Mouse (Mus musculus) midbrain, embryonic 11.5 days (tissue): ENCODE results near the gene Cdh23. TPM values are rescaled to one million over a fixed set of nuclear protein-coding genes. Genes with fewer than 3 reads are reported as not detected.

Experiments
- ATAC-seq: fragments of 200-750 bp; cut with Nextera tagmentation; 2 replicates; pipeline ENCODE4 v1.8.0; 2017; ENCODE audit warnings: moderate TSS enrichment, moderate library complexity; ENCODE audit not compliant: low FRiP score
- DNase-seq: peaks from one replicate; pipeline ENCODE4 v3.0.0; 2015; ENCODE audit warnings: low spot score; ENCODE audit errors: missing footprints
- H3K27ac ChIP-seq: fragments of 300-500 bp; sonication (generic); 2 replicates; pipeline ENCODE4 v1.5.1; 2014; ENCODE audit warnings: low read depth, low read length
- H3K27me3 ChIP-seq: fragments of 300-500 bp; sonication (generic); 2 replicates; pipeline ENCODE4 v1.6.1; 2014; ENCODE audit warnings: mild to moderate bottlenecking, low read length, moderate library complexity, mixed read lengths; ENCODE audit not compliant: control insufficient read depth, insufficient read depth
- H3K36me3 ChIP-seq: fragments of 300-500 bp; sonication (generic); 2 replicates; pipeline ENCODE4 v1.6.1; 2014; ENCODE audit warnings: mild to moderate bottlenecking, low read length, moderate library complexity, mixed read lengths; ENCODE audit not compliant: control insufficient read depth, insufficient read depth
- H3K4me1 ChIP-seq: fragments of 300-500 bp; sonication (generic); 2 replicates; pipeline ENCODE4 v1.6.1; 2014; ENCODE audit warnings: low read length; ENCODE audit not compliant: control insufficient read depth, insufficient read depth
- H3K4me2 ChIP-seq: fragments of 300-500 bp; sonication (generic); 2 replicates; pipeline ENCODE4 v1.6.1; 2014; ENCODE audit warnings: mild to moderate bottlenecking, moderate library complexity
- H3K4me3 ChIP-seq: fragments of 300-500 bp; sonication (generic); 2 replicates; pipeline ENCODE4 v1.5.1; 2014; ENCODE audit warnings: low read depth, low read length
- H3K9ac ChIP-seq: fragments of 300-500 bp; sonication (generic); 2 replicates; pipeline ENCODE4 v1.6.1; 2014; ENCODE audit warnings: low read length
- H3K9me3 ChIP-seq: fragments of 300-500 bp; sonication (generic); 2 replicates; pipeline ENCODE4 v1.6.1; 2016; ENCODE audit warnings: low read length; ENCODE audit not compliant: control insufficient read depth
- whole genome bisulfite sequencing: fragments of 180-500 bp; shearing (Covaris S2); extraction: QIAGEN DNeasy Blood & Tissue Kit; methylation state at CpG from one replicate; pipeline ENCODE4 v1.1.7; 2014; 5-methylcytosine and 5-hydroxymethylcytosine counted together
- polyA plus RNA-seq: library from polyadenylated mRNA; unstranded; fragments of >200 nt; fragmentation: Nextera tagmentation; extraction: Ambion mirVana; gene quantifications from 2 replicates; pipeline ENCODE4 v1.2.1, GENCODE M21; 2014

The Cdh23 gene
- polyA plus RNA-seq, 1 experiment from 2014 or later: 0.71 TPM

DNA sequence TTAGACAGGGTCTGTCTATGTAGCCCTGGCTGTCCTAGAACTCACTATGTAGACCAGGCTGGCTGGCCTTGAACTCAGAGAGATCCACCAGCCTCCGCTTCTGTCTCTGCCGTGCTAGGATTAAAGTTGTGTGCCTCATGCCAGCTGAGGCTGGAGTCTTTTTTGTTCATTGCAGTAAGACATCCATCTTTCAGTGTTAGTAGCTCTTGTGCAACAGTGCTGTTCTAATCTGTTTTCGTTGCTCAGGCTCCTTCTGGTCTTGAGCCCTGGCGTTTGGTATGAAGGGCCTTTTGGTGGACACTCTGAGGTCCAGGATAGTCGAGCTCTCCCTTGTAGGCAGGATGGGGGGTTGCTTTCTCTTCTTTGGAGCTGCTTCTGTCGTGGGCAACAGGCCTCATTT lies 332.9 kb downstream of the Cdh23 start:
- H3K4me3 ChIP-seq: no peak overlapping the region
- DNase-seq: no peak
- 70% methylated on average over 6 of the region's 6 CpGs for WGBS

DNA sequence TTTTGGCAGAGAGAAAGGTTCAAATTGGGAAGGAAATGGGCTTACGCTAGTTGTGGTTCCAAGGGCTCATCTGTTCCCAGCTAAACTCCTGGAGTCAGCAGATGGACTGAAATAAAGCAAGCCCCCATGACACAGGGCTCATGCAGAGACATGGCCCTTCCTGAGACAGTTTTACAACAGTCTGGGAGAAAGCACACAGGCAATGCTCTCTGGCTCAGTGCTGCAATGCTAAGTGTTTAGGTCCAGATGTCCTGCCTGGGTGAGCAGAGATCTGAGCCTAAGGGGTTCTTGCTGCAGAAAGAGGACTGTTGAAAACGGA lies 334.0 kb downstream of the Cdh23 start:
- Histone ChIP-seq H3K4me2 (no peak overlapping the region), H3K27me3 (no peaks in the 10 kb centered on the region), H3K4me1 (no peaks in the 10 kb centered on the region), H3K9me3 (no peaks in the 10 kb centered on the region), H3K27ac (no peak overlapping the region), H3K36me3 (no peaks in the 10 kb centered on the region), H3K4me3 (no peak overlapping the region), H3K9ac (no peak overlapping the region)
- no peak for ATAC-seq
- 73% methylated on average over 2 of the region's 2 CpGs for WGBS
- peak; percentile 79 for DNase-seq

More for the DNA sequence above, 332.9 kb downstream of the Cdh23 start:
- no peaks in the 10 kb centered on the region for H3K9me3 ChIP-seq
- no peaks in the 10 kb centered on the region for H3K36me3 ChIP-seq
- H3K4me2 ChIP-seq: no peak overlapping the region
- no peaks in the 10 kb centered on the region for H3K27me3 ChIP-seq
- no peak overlapping the region for H3K9ac ChIP-seq
- H3K27ac ChIP-seq: no peak overlapping the region
- no peaks in the 10 kb centered on the region for H3K4me1 ChIP-seq
- ATAC-seq: no peak

DNA sequence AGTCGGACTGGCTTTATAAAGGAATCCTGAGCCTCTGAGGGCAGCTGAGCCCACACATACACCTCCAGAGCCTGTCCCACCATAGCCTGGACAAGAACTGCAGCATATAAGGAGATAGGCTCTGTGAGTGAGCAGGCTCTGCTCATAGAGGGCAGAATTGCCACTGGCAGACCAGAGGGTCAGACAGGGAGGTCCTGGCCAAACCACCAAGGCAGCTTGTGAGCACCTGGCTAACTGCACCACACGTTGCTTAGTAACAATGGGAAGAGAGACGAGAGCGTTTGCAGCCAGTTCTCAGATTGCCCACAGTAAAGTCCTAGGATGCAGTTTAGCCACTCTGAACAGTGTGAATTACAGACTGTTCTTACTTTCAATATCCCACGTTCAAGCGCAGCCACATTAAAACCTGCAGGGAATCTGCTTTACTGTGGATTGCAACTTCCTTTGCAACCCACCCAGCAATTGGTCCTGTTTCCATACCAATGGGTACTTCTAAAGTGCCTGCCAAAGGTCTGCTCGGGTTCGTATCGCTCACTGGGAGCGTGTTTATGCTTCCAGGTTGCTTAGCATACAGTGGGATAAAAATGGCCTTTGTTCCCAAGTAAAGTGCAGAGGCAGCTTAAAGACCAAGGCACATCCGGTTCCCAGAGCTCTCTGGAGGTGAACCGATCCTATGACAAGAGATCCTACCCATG lies 334.5 kb downstream of the Cdh23 start:
- no peaks in the 10 kb centered on the region for H3K27me3 ChIP-seq
- H3K36me3 ChIP-seq: no peaks in the 10 kb centered on the region
- H3K9ac ChIP-seq: no peak overlapping the region
- H3K4me2 ChIP-seq: no peak overlapping the region
- DNase-seq (peak; percentile 81), ATAC-seq (no peak)
- no peak overlapping the region for H3K4me3 ChIP-seq
- H3K9me3 ChIP-seq: no peaks in the 10 kb centered on the region
- WGBS: 66% methylated on average over 12 of the region's 12 CpGs
- H3K4me1 ChIP-seq: no peaks in the 10 kb centered on the region
- no peak overlapping the region for H3K27ac ChIP-seq

DNA sequence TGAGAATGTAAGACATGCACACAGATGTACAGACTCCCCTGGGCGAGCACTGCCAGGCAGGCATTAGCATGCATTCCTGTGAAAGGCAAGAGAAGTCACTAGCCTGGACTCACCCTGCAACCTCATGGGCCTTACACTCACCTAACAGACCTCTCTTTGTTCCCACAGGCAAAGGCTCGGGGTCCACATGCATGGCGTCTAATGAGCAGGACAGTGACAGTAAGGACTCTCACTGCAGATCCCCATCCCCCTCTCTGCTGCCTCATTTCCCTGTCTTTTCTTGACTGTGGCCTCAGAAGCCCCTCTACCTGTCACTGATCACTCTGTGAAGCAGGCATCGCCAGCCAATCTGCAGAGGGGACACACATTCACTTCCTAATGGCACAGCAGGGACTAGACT lies 337.5 kb downstream of the Cdh23 start:
- Histone ChIP-seq H3K9ac (no peak overlapping the region), H3K4me3 (no peak overlapping the region), H3K27me3 (no peaks in the 10 kb centered on the region), H3K4me2 (no peak overlapping the region), H3K9me3 (no peaks in the 10 kb centered on the region), H3K4me1 (no peaks in the 10 kb centered on the region), H3K27ac (no peak overlapping the region), H3K36me3 (no peaks in the 10 kb centered on the region)
- WGBS: 50% methylated on average over 4 of the region's 4 CpGs
- DNase-seq (peak; percentile 71), ATAC-seq (no peak)

DNA sequence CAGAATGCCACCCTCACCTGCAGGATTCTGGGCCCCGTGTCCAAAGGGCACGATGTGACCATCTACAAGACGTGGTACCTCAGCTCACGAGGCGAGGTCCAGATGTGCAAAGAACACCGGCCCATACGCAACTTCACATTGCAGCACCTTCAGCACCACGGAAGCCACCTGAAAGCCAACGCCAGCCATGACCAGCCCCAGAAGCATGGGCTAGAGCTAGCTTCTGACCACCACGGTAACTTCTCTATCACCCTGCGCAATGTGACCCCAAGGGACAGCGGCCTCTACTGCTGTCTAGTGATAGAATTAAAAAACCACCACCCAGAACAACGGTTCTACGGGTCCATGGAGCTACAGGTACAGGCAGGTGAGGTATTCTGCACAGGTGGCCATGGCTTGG lies 338.4 kb downstream of the Cdh23 start:
- peak; percentile 72 for DNase-seq
- H3K9ac ChIP-seq: no peak overlapping the region
- H3K4me1 ChIP-seq: no peaks in the 10 kb centered on the region
- H3K4me3 ChIP-seq: no peak overlapping the region
- no peak overlapping the region for H3K4me2 ChIP-seq
- WGBS: 89% methylated on average over 14 of the region's 14 CpGs
- ATAC-seq: no peak
- no peaks in the 10 kb centered on the region for H3K27me3 ChIP-seq
- H3K36me3 ChIP-seq: no peaks in the 10 kb centered on the region
- no peak overlapping the region for H3K27ac ChIP-seq
- H3K9me3 ChIP-seq: no peaks in the 10 kb centered on the region

DNA sequence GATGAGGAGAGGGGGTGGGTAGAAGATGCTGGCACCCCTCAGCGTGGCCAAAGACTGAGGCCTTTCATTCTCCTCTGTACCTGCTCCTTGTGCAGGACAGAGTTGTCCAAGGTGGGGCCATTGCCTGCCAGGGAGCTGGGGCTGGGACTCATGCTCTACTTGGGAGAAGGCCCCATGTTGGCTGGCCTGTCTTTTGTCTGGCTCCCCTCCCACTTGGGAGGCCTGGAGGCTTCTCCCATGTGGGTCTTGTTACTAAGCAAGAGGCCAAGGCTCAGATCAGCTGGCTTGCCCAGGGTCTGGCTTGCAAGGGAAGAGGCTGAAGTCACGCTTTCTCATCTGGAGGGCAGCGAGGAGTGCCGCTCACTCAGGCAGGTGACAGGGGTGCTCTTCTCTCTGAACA lies 338.8 kb downstream of the Cdh23 start:
- Histone ChIP-seq H3K36me3 (no peaks in the 10 kb centered on the region), H3K9ac (no peak overlapping the region), H3K4me1 (no peaks in the 10 kb centered on the region), H3K9me3 (no peaks in the 10 kb centered on the region), H3K4me3 (no peak overlapping the region), H3K27ac (no peak overlapping the region), H3K4me2 (no peak overlapping the region), H3K27me3 (no peaks in the 10 kb centered on the region)
- DNase-seq (no peak), ATAC-seq (no peak)
- 84% methylated on average over 4 of the region's 4 CpGs for WGBS

DNA sequence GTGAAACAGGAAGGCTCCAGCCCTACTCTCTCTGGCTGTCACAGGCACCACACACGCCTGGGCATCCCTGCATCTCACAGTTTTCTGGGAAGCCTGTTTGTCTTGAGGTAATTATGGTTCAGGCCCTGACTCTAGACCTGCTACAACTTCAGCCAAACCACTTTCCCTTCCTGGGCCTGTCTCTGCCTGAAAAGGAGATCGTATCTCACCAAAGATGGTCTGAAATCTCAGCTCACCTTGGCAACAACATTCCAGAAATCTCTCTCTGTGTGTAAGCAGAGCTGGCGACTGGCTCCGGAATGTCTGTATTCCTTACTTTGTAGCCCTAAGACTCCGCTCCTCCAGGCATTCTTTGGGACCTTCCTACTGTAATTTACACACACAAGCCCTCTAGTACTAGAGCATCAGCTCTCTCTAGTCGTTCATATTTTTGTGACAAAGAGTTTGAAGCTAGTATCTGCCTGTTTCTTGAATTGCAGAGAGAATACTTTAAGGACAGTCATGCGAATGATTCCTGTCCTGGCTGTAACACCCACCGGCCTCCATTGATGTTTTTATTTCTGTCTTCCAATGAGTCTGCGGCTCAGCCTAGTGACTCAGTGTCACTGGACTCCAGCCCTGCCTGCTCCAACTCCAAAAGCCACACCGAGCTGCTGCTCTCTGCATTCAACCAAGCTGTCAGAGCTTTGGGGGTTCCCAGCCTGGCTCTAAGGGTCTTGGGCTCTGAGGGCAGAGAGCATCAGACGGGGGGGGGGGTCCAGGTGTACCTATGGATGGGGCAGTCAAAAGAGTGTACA lies 341.2 kb downstream of the Cdh23 start:
- Histone ChIP-seq H3K27me3 (no peaks in the 10 kb centered on the region), H3K9me3 (no peaks in the 10 kb centered on the region), H3K36me3 (no peaks in the 10 kb centered on the region), H3K9ac (no peak overlapping the region), H3K4me3 (no peak overlapping the region), H3K4me2 (no peak overlapping the region), H3K27ac (no peak overlapping the region), H3K4me1 (0 out of 2 replicates have a peak, but pooled peaks cover 4% of the 10 kb centered on the region)
- WGBS: 76% methylated on average over 11 of the region's 11 CpGs
- no peak for DNase-seq
- no peak for ATAC-seq

DNA sequence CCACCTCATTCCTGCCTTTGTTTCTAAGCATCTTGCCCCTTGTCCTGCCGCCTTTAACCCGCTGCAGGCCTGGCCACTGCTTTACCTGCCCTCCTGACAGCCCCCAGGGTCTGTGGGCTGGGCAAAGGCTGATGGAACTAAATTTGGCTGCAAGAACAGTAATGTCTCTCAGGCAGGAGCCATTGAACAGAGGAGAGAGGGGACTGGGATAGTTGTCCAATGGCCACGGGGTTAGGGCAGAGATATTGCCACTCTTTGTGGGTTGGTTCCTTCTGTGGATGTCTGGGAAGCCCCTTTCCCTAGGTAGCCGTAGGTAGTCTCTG lies 342.3 kb downstream of the Cdh23 start:
- 0 out of 2 replicates have a peak, but pooled peaks cover 4% of the 10 kb centered on the region for H3K4me1 ChIP-seq
- ATAC-seq (no peak), DNase-seq (no peak)
- no peak overlapping the region for H3K27ac ChIP-seq
- no peak overlapping the region for H3K9ac ChIP-seq
- WGBS: 83% methylated on average over 4 of the region's 4 CpGs
- H3K36me3 ChIP-seq: no peaks in the 10 kb centered on the region
- no peak overlapping the region for H3K4me3 ChIP-seq
- H3K27me3 ChIP-seq: no peaks in the 10 kb centered on the region
- H3K4me2 ChIP-seq: no peak overlapping the region
- H3K9me3 ChIP-seq: no peaks in the 10 kb centered on the region

DNA sequence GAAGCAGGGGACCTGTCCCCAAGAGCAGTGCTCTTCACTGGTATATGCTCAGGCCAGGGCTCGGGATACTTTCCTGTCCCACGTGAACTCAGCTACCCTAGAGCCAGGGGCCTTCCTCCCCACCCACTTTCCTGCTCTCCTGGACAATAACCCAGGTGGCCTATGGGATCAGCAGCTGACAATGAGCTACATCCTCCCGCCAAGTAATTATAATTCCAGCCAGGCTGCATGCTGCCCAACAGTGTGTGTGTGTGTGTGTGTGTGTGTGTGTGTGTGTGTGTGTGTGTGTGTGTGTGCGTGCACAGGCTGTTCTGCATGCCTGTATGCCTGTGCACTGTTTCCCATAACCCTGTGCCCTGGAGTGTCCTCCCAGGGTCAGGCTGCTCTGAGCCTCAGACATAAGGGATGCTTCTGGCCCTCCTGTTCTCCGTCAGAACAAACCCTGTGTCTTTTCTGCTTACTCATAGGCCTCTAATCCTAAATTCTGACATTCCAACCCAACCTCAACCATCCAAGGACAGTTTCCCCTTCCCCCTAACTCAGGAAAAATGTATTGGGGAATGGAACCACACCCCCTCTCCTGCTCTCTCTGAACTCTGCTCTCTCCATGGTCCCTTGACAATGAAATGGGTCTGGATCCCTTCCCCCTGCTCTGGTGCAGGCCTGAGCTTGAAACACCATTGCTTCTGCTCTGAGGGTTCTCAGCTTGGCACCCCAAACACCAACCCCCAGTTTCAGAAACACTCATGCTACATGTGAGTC lies 342.9 kb downstream of the Cdh23 start:
- no peak overlapping the region for H3K27ac ChIP-seq

More for the DNA sequence above, 342.9 kb downstream of the Cdh23 start:
- DNase-seq: no peak
- Histone ChIP-seq H3K27me3 (no peaks in the 10 kb centered on the region), H3K36me3 (no peaks in the 10 kb centered on the region), H3K4me1 (0 out of 2 replicates have a peak, but pooled peaks cover 4% of the 10 kb centered on the region), H3K4me2 (no peak overlapping the region), H3K9me3 (no peaks in the 10 kb centered on the region), H3K4me3 (no peak overlapping the region), H3K9ac (no peak overlapping the region)
- 72% methylated on average over 4 of the region's 5 CpGs for WGBS
- no peak for ATAC-seq
